Mouse (Mus musculus) megakaryocyte-erythroid progenitor cell, adult 5-6 weeks (primary cell): ENCODE measurements around the gene Kirrel3. TPM values are rescaled to one million over a fixed set of nuclear protein-coding genes. Genes with fewer than 3 reads are reported as not detected.

Experiments used
- ATAC-seq: replicated peaks from 2 replicates; pipeline ENCODE4 v1.8.0; 2016; ENCODE audit warnings: mild to moderate bottlenecking, inconsistent platforms; ENCODE audit not compliant: severe bottlenecking, poor library complexity, low FRiP score, low TSS enrichment
- total RNA-seq, 2 experiments: library from RNA; stranded (forward) in 1 of 2; stranded (reverse) in 1 of 2; fragments of 200-1000, 215-1000 nt in 1 of 2; fragments of >200 nt in 1 of 2; fragmentation: Nextera tagmentation in 1 of 2; gene quantifications; 2 replicates each; pipeline ENCODE4 v1.2.3; 2014 to 2017

Kirrel3 gene
- total RNA-seq, 2 experiments from 2014 or later: not detected

DNA sequence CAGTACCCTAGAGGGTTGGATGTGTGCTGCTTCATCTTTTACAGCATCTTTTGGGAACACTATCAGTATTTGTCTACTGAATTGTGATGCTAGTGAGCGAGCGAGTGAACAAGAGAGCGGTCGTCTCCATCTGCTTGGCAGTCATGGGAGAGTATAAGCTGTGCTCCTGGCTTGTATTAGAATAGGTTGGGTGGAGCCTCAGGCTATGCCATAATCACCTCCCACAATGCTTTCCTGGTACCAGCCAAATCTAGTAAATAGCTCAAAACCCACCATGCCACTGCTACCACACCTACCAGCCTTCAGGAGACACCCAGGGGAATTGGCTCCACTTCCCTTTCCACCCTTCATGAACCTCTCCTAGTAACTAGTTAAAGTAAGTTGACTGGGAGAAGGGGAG, 285.3 kb downstream of the Kirrel3 start:
- ATAC-seq: no peak

DNA sequence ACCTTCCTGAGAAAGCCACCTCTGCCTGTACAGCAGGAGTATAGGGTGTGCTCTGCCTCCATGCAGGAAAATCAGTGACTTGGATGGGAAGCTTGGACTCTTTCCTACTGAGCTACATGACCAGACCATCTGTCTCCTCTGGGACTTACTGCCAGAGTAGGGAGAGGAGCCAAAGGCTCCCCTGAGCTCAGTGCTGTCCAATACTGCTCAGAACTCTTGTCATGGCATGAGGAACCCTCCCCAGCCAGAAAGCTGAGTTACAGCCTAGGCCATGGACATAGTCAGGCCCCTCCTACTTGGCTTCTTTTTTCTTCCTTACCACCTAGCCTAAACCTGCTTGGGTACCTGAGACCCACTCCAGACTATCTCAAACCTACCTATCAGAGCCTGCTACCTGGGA, 285.7 kb downstream of the Kirrel3 start:
- no peak for ATAC-seq

GRCm38 (mm10) chr9:34772022-34772437, 286.3 kb downstream of the Kirrel3 start:
- no peak for ATAC-seq

GRCm38 (mm10) chr9:34781356-34781755, 295.7 kb downstream of the Kirrel3 start:
- ATAC-seq: no peak

- ATAC-seq: no peak
Measured at GRCm38 (mm10) chr9:34787915-34788314, 302.2 kb downstream of the Kirrel3 start.

GRCm38 (mm10) chr9:34795226-34795625, 309.5 kb downstream of the Kirrel3 start:
- no peak for ATAC-seq

GRCm38 (mm10) chr9:34797688-34798339, 312.1 kb downstream of the Kirrel3 start:
- ATAC-seq: no peak

DNA sequence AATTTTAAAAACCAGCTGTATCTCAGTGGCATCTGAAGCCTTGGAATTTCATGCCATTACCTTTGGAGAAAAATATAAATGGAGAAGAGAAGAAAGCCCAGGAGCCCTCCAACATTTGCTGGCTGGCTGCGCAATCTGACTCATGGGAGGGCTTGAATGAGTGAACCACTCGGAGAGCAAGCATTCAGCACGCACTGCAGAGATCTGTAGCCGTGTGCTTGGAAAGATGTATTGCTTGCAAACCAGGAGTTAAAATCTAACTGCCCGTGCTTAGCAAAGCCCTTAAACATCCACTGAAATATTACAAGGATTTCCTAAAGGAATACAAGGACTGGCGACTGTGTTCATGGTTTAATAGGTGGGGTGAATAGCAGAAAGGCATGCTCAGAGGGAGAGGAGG, 316.0 kb downstream of the Kirrel3 start:
- no peak for ATAC-seq

DNA sequence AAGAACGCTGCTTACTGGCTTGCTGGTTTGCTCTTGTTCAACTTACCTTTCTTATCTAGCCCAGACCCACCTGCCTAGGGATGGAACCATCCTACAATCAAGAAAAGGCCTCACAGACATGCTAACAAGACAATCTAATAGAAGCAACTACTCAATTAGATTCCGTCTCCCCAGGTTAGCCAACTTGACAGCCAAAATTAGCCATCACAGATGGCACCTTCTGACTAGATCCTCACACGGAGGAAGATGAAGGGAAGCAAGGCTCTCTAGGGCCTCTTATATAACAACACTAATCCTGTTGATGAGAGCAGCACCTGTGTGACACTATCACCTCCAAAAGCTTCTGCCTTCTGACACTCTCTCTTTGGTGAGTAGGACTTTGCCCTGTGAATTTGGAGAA, 321.2 kb downstream of the Kirrel3 start:
- ATAC-seq: no peak

- ATAC-seq: no peak
Measured at GRCm38 (mm10) chr9:34809993-34810513, 324.4 kb downstream of the Kirrel3 start.

GRCm38 (mm10) chr9:34818325-34818976, 332.8 kb downstream of the Kirrel3 start:
- ATAC-seq: no peak

DNA sequence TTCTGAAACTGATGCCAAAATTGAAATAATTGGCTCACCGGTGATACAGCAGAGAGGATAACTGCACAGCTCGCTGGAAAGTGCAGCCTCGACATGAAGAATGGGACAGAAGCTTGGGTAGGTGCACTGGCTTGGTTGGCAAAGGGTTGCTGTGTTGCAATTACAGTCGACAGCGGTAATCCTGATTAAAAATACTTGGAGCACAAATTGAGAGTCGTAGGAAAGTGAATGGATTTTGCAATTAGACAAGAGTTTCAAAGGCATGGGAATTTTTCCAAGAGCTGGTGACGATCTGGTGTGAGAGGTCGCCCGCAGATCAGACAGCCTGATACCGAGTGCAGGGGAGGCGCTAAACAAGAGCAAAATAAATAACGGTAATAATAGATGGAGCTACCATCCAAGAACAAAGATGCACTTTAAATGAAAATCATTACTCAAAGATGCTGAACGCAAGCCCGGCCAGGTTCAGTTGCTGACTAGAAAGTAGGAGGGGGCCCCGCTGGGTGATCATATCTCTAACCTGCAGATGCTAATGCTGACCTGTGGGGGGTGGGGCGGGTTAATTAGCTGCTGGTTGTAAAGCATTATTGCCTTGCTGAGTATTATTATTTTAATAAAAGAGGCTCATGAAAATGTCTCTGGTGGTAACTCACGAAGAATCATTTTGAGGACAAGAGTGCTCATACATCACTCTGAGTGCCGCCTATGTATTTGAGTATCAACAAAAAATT, 338.8 kb downstream of the Kirrel3 start:
- ATAC-seq: no peak

GRCm38 (mm10) chr9:34825089-34825400, 339.4 kb downstream of the Kirrel3 start:
- ATAC-seq: no peak

GRCm38 (mm10) chr9:34825402-34826008, 339.8 kb downstream of the Kirrel3 start:
- ATAC-seq: no peak

DNA sequence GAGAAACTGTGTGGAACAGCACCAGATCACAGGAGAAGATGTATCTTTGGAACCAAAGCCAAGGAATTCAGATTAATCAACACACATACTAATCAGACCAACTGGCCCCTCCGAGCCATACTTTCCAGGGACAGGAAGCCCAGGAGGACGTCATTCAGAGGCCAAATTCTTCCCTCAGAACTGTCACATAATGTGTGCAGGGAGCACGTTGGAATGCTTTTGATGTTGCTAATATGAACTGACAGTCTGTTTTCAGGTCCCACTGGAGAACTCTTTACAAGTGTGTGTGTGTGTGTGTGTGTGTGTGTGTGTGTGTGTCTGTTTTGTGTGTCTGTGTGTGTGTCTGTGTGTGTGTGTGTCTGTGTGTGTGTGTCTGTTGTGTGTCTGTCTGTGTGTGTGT, 345.0 kb downstream of the Kirrel3 start:
- ATAC-seq: no peak

DNA sequence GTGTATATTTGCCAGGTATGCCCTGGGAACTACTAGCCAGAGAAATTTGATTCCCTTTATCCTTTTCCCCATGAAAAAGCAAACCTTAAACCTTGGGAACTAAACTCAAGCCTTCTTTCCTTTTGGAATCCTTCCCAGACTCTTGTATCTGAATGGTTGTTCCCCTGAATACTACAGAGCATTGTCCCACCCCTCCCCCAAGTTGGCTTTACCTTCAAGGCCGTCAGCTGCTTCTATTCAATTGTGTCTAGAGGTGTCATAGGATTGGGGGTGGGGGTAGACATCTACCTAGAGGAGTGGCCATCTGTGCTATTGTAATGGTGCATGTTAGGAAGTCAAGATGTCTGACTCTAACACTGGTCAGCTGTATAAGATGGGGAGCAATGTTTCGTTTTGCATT, 351.1 kb downstream of the Kirrel3 start:
- no peak for ATAC-seq

DNA sequence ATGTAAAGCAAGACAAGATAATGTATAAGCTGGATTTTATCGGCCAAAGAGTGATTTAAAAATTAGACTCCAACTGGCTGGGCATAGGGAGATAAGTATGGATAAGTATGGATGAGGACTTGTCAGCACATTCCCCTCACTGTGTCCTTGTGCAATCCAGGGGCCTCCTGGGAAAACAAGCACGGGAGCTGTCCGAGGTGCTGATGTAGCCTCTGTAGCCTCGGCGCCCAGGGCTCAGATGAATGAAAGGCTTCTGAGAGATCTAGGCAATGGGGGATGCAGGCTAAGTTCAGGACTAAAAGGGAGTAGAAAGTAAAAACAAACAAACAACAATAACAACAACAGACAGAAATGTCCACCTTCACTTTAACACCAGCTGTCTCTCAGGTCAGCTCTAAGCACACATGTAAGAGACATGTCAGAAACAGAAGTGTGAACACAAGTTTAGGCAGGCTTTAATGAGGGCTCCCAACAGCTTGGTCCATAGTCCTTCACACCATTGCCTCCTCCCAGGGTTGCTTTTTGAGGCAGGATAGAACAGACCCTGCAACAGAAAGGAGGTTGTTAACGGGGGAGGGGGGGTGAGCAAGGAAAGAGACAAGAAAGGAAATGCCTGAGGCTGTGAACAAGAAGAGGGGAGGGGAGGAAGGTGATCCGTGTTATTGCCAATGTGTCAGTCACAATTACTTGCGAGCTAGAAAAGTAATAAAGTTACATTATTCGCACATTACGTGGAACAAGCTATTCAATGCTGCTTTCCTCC, 352.2 kb downstream of the Kirrel3 start:
- no peak for ATAC-seq

- no peak for ATAC-seq
Measured at GRCm38 (mm10) chr9:34843275-34843965, 357.7 kb downstream of the Kirrel3 start.

GRCm38 (mm10) chr9:34846440-34846839, 360.7 kb downstream of the Kirrel3 start:
- no peak for ATAC-seq
